Mouse (Mus musculus) mature B cell (primary cell): ENCODE results near the gene Gcnt2.
"Not testable (repeated sequence)": the region's sequence is repeated elsewhere in the genome, so short reads cannot be mapped to it uniquely, and the experiment has no call there.

ENCODE experiments used
- in situ Hi-C: fragments of 300-500 bp; cut with MboI; formaldehyde crosslinking; loops from 2 replicates; pipeline ENCODE4 v1.14.3; 2019

Gcnt2 gene

DNA sequence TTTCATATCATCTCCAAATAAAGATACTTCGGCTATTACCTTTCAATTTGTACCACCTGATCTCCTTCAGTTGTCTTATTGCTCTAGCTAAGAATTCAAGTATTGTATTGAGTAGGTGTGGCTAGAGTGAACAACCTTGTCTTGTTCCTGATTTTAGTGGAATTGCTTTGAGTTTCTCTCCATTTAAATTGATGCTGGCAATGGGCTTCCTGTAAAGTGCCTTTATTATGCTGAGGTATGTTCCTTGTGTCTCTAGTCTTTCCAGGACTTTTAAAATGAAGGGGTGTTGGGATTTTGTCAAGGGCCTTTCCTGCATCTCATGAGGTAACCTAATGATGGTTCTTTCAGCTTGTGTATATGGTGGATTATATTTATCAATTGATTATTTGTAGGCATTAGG, 83.5 kb downstream of the Gcnt2 start:
- in situ Hi-C loops, result no loop called here

DNA sequence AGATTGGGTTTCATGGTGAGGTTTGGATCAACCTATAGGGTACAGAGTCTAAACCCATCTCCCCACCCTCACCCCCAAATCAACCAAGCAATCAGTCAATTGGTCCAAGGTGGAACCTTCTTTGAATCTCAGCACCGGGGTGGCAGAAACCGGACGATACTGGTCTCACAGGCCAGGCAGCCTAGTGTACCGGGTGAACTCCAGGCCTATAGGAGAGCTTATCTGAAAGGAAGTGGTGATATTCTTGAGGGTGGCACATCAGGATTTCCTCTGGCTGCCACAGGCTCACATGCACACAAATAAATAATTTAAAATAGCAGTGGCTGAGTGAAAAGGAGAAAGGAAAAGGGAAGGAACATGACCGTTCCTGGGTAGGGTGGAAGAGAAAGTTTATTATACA, 84.4 kb downstream of the Gcnt2 start:
- in situ Hi-C loops, result no loop called here

- in situ Hi-C loops, result no loop called here
Measured at GRCm38 (mm10) chr13:40944346-40944745, 84.8 kb downstream of the Gcnt2 start.

DNA sequence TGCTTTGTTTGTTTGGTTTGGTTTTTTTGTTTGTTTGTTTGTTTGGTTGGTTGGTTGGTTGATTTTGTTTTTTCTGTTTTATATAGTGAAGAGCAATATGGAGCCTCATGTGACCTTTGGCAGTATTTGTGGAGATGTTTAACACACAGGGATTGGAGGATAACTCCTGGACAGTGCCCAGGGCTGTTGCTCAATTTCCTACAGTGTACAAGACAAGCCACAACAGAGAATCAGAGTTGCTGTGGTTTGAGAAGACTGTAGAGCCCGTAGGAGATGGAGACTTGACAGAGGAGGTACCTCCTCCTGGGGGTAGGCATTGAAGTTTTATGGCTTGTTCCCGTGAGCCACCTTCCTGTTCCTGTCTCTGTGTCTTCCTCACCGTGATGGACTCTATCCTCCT, 87.0 kb downstream of the Gcnt2 start:
- in situ Hi-C loops, result no loop called here

DNA sequence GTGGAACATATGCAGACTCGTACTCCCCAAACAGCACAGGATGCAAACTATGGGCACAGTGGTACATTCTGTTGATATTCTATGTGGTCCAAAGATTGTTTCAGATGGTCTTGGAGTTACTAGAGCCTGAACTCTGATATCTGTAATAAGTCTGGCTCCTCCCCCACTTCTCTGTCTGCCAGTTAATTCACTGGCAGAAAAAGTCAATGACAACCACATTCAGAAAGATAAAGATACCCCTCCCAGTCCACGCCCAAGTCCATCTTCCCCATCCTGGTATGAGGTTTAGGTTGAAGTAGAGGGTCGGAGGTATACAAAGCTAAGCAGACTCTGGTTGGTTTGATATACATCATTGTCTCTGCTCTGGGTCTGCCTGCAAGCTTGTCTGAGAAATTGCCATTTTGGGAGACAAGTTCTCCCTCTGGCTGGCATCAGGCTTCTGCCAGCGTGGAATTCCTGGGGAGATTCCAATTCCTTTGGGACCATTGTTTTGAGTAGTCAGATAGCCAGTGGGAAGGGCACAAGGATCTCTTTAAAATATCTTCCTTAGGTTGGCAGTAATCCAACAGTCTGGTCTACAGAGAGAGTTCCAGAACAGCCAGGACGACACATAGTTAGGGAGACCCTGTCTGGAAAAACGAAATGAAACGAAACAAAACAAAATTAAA, 88.1 kb downstream of the Gcnt2 start:
- in situ Hi-C loops, result no loop called here

GRCm38 (mm10) chr13:40951386-40951976, 91.9 kb downstream of the Gcnt2 start:
- in situ Hi-C loops, result no loop called here

- in situ Hi-C loops, result no loop called here
Measured at GRCm38 (mm10) chr13:40953231-40953630, 93.7 kb downstream of the Gcnt2 start.

DNA sequence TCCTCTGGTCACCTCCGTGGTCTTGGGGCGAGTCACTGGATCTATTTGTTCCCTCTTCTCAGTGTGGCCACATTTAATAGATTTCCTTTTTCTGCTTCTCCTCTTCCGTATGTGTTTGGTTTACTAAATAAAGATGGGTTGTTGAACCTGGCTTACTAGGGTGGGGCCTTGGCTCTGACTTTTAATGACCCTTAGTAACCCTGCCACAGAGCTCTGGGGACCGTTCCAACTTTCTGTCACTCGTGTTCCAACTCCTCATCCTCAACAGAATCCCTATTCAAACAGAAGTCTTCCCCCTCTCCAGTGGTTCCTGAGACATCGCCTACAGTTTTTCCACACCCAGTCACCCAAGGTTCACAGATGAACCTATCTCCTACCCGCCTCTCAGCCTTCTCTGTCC, 96.2 kb downstream of the Gcnt2 start:
- in situ Hi-C loops, result no loop called here

DNA sequence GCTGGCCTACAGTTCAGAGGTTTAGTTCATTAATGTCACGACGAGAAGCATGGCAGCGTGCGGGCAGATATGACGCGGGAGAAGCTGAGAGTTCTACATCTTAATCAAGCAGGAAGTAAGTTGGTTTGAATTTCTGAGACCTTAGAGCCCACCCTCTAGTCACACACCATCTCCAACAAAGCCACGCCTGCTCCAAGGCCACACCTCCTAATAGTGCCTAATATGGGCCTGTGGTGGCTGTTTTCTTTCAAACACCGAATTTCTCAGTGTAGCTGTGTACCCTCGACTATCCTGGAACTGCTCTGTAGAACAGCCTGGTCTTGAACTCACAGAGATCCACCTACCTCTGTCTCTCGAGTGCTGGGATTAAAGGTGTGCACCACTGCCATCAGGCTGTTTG, 108.1 kb downstream of the Gcnt2 start:
- in situ Hi-C loops, result no loop called here

DNA sequence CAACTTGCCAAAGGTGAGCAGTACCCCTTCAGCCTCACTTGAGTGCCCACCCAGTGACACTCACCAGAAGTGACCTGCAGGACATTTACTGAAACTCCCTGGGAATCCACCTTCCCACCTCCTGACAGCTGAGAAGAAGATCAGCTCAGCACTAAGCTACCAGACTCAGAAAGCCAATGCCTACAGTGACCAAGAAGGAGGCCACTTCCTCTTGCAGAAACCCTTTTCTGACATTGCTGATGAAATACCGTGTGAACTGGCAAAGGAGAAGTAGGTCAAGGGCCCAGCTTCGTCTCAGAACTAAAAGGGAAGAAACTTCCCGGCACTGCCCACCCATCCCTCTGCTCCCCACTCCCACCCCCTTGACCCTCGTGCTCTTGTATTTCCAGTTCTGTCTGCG, 109.0 kb downstream of the Gcnt2 start:
- in situ Hi-C loops, result no loop called here

GRCm38 (mm10) chr13:40969761-40970390, 110.3 kb downstream of the Gcnt2 start:
- in situ Hi-C loops, result no loop called here

DNA sequence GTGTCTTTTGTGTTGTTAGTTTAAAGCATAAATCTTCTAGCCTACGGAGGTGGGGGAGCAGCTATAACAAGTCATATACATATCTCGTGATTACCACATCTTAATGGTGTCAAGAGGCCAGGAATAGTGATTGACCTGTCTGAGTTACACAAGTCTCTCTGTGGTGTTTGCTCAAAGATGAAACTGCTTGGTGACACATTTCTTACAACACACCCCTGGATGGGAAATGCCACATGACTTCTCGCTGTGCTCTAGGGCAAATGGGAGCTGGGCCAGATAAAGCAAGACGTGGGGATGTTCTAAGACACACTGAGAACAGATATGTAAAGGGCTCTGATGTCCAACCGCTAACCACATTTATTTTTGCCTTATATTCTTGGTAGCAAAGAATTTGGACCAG, 111.7 kb downstream of the Gcnt2 start:
- in situ Hi-C loops, result no loop called here

GRCm38 (mm10) chr13:40971831-40972230, 112.3 kb downstream of the Gcnt2 start:
- in situ Hi-C loops, result no loop called here

- in situ Hi-C loops, result no loop called here
Measured at GRCm38 (mm10) chr13:40972976-40973375, 113.4 kb downstream of the Gcnt2 start.

DNA sequence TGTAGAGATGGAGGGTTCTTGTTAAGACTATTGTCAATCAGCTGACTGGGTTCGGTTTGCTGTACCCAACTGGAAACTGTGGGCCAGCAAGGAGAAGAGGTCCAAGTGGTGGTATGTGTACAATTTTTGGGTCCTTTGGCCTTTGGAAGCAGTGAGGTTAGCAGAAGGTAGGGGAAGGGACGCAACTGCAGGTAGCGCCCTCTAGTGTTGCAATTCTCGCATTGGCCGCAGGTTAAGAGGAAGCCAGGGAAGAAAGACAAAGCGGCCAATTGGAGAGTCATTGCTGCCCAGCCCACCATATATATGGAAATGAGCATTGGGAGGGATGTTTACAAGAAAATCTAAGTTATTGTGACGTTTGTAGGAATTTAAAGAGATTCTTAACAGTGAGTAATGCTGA, 118.1 kb downstream of the Gcnt2 start:
- in situ Hi-C loops, result no loop called here

DNA sequence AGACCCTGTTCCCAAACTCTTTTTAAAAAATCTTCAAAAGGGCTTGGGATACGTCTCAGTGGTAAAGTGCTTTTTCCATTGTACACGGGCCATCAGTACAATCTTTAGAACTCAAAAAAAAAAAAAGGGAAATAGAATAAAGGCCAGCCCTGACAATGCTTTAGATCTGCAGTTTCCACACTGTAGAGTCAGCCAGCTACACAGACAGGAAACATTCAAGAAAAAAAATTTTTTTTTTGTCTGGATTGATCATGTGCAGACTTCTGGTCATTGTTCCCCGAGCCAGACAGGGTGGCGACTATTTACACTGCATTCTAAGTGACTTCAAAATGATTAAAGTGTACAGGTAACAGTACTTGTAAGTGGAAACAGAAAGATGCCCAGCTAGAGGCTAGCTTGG, 119.1 kb downstream of the Gcnt2 start:
- in situ Hi-C loops, result no loop called here

DNA sequence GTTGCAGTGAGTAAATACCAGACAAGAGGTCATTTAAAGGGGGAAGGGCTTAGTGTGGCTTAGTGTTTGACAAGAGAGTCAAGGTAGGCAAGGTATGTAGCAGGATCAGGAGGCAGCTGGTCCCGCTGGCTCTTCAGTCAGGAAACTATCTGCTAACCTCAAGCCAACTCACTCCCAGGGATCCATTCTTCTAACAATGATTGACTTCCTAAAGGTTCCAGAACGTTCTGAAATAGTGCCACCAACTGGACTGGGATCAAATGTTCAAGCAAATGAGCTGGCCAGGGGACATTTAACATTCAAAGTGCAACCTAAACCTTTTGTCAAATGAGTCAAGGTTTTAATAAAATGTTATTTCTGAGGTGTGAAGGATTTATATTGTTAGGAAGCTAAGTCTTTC, 119.8 kb downstream of the Gcnt2 start:
- in situ Hi-C loops, result no loop called here

DNA sequence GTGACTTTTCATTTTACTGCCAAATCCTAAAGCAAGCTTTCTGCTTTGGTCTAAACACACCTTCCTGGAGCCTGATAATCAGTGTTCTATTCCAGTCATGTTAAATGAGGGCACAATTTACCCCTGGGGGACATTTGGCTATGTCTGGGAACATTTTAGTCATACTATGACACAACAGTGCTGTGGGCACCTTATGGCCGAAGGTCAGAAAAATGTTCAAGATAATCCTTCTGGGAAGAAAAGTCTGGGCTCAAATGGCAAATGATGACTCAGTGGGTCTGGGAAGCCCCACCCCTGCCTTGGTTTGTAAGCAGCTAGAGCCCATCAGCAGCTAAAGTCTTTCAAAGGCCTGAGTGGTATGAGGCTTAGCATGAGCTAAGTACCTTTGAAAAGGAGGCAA, 123.2 kb downstream of the Gcnt2 start:
- in situ Hi-C loops, result no loop called here

GRCm38 (mm10) chr13:40986081-40986480, 126.5 kb downstream of the Gcnt2 start:
- in situ Hi-C loops, result no loop called here

- in situ Hi-C loops, result not testable (repeated sequence)
Measured at GRCm38 (mm10) chr13:40987608-40988303, 128.2 kb downstream of the Gcnt2 start.

GRCm38 (mm10) chr13:40988418-40988817, 128.9 kb downstream of the Gcnt2 start:
- in situ Hi-C loops, result no loop called here

- in situ Hi-C loops, result no loop called here
Measured at GRCm38 (mm10) chr13:40994487-40995263, 135.1 kb downstream of the Gcnt2 start.
